Mouse (Mus musculus): ENCODE results near the gene Irs3. TPM values are rescaled to one million over a fixed set of nuclear protein-coding genes. Genes with fewer than 3 reads are reported as not detected.

The Irs3 gene
- polyA plus RNA-seq, 1 experiment from 2014 or later, result 0.80 TPM

DNA sequence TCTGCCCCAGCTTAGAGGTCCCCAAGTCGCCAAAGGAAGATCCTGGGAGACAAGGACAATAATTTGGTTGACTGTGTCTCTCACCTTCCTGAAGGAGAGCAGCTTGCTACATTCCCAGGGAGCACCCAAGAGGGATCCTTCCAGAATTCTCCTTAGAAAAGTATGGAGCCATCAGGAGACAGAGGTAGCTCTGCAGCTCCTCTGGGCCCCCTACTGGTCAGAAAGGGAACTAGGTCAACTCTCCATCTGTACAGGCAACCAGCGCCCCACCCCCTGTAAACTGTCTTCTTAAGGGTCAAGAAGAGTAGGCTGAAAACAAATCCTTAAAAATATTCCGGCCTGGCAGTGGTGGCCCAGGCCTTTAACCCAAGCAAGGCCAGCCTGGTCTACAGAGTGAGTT lies 7.0 kb upstream of the Irs3 start:
- Histone ChIP-seq H3K9ac (replicated peaks; ENCODE audit: low read depth) (no peak overlapping the region), H3K27me3 (replicated peaks; ENCODE audit: insufficient read depth, low read length) (no peaks in the 10 kb centered on the region), H3K4me3 (ENCODE audit: low read depth, low read length) (no peak overlapping the region), H3K4me2 (replicated peaks; ENCODE audit: low read depth, low read length) (no peak overlapping the region), H3K27ac (ENCODE audit: low read length) (no peak overlapping the region), H3K4me1 (ENCODE audit: insufficient read depth, low read depth, low read length) (0 out of 2 replicates have a peak, but pooled peaks cover 8% of the 10 kb centered on the region), H3K9me3 (ENCODE audit: low read length) (no peaks in the 10 kb centered on the region), H3K36me3 (ENCODE audit: insufficient read depth, low read length) (no peaks in the 10 kb centered on the region)
- TF ChIP-seq EP300 (IDR thresholded peaks at IDR 0.05) (peak; percentile 50; the same call in 1 of the 2 replicates), CTCF (IDR thresholded peaks at IDR 0.05) (peak; percentile 87)
- 22% methylated on average over 3 of the region's 3 CpGs for WGBS
- ATAC-seq (peak; percentile 58), DNase-seq (ENCODE audit: low spot score) (peak; percentile 91)

DNA sequence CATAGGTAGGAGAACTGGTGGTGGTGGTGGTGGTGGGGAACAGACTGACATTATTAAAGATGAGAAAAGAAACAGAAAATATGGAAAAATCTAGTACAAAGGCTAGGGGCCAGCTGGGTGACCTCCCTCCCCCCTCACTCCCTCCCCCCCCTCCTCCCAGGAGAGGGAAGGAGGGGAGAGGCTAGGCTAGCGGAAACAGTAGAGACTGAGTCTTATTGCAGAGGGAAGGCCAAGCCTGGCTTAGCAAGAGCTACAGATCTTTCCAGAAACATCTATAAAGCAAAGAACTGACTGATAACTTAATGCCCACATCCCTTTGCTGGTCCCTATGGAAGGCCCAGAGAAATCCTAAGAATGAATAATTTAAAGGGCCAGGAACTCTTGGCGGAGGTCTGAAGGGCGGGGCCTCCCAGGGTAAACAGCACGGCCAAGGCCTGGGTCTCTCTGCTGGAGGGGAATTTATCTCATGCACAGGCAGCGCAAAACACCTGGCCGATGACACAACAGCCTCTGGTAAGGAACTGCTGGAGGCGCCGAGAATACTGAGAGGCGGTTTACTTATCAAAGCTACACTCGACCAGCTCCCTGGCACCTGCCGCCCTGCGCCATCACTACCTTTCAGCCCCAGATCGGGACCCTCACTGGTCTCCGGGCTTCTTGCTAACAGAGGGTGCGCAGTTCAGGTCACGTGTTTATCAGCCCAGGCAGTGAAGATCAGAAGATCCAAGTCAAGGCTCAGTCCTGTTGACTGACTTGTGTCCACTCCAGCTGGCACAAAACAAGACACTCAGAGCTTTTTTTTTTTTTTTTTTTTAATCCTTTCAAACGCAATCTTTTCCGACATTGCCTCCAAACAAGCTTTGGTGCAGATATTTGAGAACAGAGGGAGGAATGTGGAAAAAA lies 4.4 kb upstream of the Irs3 start:
- Histone ChIP-seq H3K27ac (ENCODE audit: low read length) (no peak overlapping the region), H3K9me3 (ENCODE audit: low read length) (no peaks in the 10 kb centered on the region), H3K4me1 (ENCODE audit: insufficient read depth, low read depth, low read length) (peaks cover 11% of the 10 kb centered on the region), H3K9ac (replicated peaks; ENCODE audit: low read depth) (no peak overlapping the region), H3K4me2 (replicated peaks; ENCODE audit: low read depth, low read length) (no peak overlapping the region; the same call in 1 of the 2 replicates), H3K36me3 (ENCODE audit: insufficient read depth, low read length) (no peaks in the 10 kb centered on the region), H3K27me3 (replicated peaks; ENCODE audit: insufficient read depth, low read length) (no peaks in the 10 kb centered on the region), H3K4me3 (ENCODE audit: low read depth, low read length) (no peak overlapping the region)
- 18% methylated on average over 18 of the region's 18 CpGs for WGBS
- DNase-seq (ENCODE audit: low spot score) (peak; percentile 42), ATAC-seq (0 out of 2 replicates have a peak, but pooled peaks have one; percentile 7)
- TF ChIP-seq CTCF (IDR thresholded peaks at IDR 0.05) (no peak), EP300 (IDR thresholded peaks at IDR 0.05) (no peak)

DNA sequence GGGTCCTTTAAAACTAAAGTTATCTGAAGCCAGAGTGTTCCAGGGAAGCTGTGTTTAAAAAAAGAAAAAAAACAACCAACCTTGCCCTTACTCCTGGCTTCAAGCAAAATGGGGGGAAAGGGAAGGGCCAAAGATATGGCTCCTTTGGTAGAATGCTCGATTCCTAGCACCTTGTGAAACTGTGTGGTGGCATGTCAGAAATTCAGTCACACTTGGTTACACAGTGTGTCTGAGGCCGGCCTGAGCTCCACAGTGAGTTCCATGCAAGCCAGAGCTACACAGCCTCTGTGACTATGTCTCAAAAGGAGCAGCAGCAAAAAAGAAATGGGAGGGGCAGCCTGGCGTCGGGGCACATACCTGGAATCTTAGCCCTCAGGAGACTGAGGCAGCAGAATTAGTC lies 3.7 kb upstream of the Irs3 start:
- Histone ChIP-seq H3K4me3 (ENCODE audit: low read depth, low read length) (no peak overlapping the region), H3K4me2 (replicated peaks; ENCODE audit: low read depth, low read length) (no peak overlapping the region), H3K36me3 (ENCODE audit: insufficient read depth, low read length) (no peaks in the 10 kb centered on the region), H3K27ac (ENCODE audit: low read length) (no peak overlapping the region), H3K9me3 (ENCODE audit: low read length) (no peaks in the 10 kb centered on the region), H3K27me3 (replicated peaks; ENCODE audit: insufficient read depth, low read length) (0 out of 2 replicates have a peak, but pooled peaks cover 3% of the 10 kb centered on the region), H3K4me1 (ENCODE audit: insufficient read depth, low read depth, low read length) (peaks cover 11% of the 10 kb centered on the region), H3K9ac (replicated peaks; ENCODE audit: low read depth) (no peak overlapping the region)
- TF ChIP-seq CTCF (IDR thresholded peaks at IDR 0.05) (no peak), EP300 (IDR thresholded peaks at IDR 0.05) (no peak)
- DNase-seq (ENCODE audit: low spot score) (no peak), ATAC-seq (no peak)
- WGBS, result 30% methylated on average over 4 of the region's 4 CpGs

DNA sequence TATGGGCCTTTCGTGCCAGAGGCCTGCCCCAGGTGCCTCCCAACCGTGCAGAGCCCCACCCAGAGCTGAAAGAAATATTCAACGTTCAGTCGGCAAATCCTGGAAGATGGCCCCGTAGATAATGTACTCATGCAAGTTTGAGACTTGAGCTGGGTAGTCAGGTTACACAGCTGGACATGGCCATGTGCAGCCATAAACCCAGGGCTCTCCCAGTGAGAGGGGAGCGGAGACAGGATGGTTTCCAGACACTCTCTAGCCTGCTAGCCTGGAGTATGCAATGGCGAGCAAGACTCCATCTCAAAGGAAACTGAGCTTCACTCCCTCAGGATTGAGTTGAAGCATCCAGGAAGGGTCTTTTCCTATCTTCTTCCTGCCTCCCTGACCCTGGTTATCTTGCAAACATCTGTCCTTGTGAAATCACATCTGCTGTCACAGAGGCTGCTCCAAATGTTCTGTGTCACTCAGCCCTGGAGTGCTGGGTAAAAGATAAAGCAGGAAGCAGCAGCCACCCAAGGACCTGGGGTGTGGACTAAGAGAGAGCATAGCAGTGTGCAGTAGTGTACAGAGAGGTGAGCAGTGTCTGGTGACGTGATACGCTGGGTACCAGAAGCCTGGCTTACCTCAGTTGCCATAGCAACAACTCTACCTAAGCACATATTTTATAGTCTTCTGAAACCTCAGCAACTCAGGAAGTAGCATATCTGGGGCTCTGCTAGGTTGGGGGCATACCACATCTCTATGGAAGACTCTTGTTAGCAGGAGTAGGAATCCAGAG lies 2.5 kb upstream of the Irs3 start:
- H3K9ac ChIP-seq (replicated peaks; ENCODE audit: low read depth), result no peak overlapping the region
- H3K27me3 ChIP-seq (replicated peaks; ENCODE audit: insufficient read depth, low read length), result 0 out of 2 replicates have a peak, but pooled peaks cover 8% of the 10 kb centered on the region
- peaks cover 11% of the 10 kb centered on the region for H3K4me1 ChIP-seq (ENCODE audit: insufficient read depth, low read depth, low read length)
- H3K4me3 ChIP-seq (ENCODE audit: low read depth, low read length), result no peak overlapping the region
- 40% methylated on average over 9 of the region's 9 CpGs for WGBS
- TF ChIP-seq EP300 (IDR thresholded peaks at IDR 0.05), result no peak
- TF ChIP-seq CTCF (IDR thresholded peaks at IDR 0.05), result no peak
- H3K27ac ChIP-seq (ENCODE audit: low read length), result no peak overlapping the region
- H3K4me2 ChIP-seq (replicated peaks; ENCODE audit: low read depth, low read length), result no peak overlapping the region
- no peaks in the 10 kb centered on the region for H3K36me3 ChIP-seq (ENCODE audit: insufficient read depth, low read length)
- DNase-seq (ENCODE audit: low spot score), result peak; percentile 20
- ATAC-seq, result no peak
- H3K9me3 ChIP-seq (ENCODE audit: low read length), result no peaks in the 10 kb centered on the region

DNA sequence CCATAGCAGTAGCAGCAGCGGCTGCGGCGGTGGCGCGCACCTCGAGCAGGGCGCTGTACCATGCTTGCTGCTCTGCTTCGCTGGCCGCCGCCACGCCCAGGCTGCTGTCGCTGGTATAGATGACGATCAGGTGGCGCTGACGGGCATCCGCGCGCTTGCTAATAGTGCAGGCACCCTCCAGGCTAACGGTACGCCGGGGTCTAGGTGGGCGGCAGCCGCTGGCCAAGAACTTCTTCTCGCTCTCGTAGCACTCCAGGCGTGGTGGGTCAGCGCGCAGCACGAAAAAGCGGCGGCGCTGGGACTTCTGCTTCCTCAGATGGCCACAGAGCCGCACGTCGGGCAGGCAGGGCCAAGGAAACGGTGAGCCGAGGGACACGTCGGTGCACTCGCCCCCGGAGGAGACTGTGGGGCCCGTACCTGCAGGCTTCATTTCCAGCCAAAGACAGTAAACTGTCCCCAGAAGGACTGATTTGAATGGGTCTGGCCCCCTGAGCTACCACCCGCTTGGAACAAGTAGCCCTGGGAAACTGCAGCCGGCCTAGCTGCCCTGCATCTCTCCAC lies 343 bp downstream of the Irs3 start:
- DNase-seq (ENCODE audit: low spot score) (peak; percentile 17), ATAC-seq (no peak)
- peak overlapping the region; percentile 28; the same call in 1 of the 2 replicates for H3K4me3 ChIP-seq (ENCODE audit: low read depth, low read length)
- H3K27me3 ChIP-seq (replicated peaks; ENCODE audit: insufficient read depth, low read length), result 0 out of 2 replicates have a peak, but pooled peaks cover 8% of the 10 kb centered on the region
- no peak overlapping the region for H3K27ac ChIP-seq (ENCODE audit: low read length)
- H3K4me2 ChIP-seq (replicated peaks; ENCODE audit: low read depth, low read length), result peak overlapping the region; percentile 52
- 4% methylated on average over 44 of the region's 44 CpGs for WGBS
- peaks cover 11% of the 10 kb centered on the region; the same call in 1 of the 2 replicates for H3K36me3 ChIP-seq (ENCODE audit: insufficient read depth, low read length)
- H3K4me1 ChIP-seq (ENCODE audit: insufficient read depth, low read depth, low read length), result peaks cover 11% of the 10 kb centered on the region
- H3K9ac ChIP-seq (replicated peaks; ENCODE audit: low read depth), result no peak overlapping the region
- TF ChIP-seq CTCF (IDR thresholded peaks at IDR 0.05) (0 out of 2 replicates have a peak, but pooled peaks have one; percentile 11), EP300 (IDR thresholded peaks at IDR 0.05) (no peak)
- H3K9me3 ChIP-seq (ENCODE audit: low read length), result no peaks in the 10 kb centered on the region
